Mouse (Mus musculus) cortical plate, adult 2 months (tissue): ENCODE data around the gene Csf2rb2.

Experiments
- CTCF ChIP-seq: fragments of 200-500 bp; IDR thresholded peaks from 2 replicates; pipeline ENCODE4 v1.5.1; 2011; ENCODE audit warnings: mild to moderate bottlenecking, control low read depth, low read length; ENCODE audit not compliant: insufficient read depth; ENCODE audit errors: extremely low read depth
- POLR2A ChIP-seq: fragments of 200-500 bp; IDR thresholded peaks from 2 replicates; pipeline ENCODE4 v1.6.1; 2011; ENCODE audit warnings: mild to moderate bottlenecking, low read length, control low read depth; ENCODE audit not compliant: insufficient read depth; ENCODE audit errors: extremely low read depth

DNA sequence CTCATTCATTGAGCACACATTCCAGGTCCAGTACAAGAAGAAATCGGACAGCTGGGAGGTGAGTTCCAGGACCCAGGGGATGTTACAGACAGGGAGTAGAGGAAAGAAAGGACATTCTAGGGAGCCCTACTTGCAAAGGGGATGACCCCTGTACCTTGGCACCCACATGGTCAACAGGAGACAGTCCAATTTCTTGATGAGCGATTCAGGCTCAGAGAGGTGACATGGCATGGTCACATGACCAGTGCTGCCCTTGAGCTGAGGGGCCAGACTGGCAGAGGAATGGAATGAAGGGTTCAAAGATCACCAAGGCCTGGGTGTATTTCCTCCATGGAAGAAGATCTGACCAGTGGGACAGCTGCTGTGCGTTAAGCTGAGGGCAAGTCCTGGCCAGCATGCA lies 39.0 kb upstream of the Csf2rb2 start:
- TF ChIP-seq POLR2A, result no peak
- TF ChIP-seq CTCF, result no peak
